Mouse (Mus musculus): ENCODE results near the gene Kmt2b. TPM values are rescaled to one million over a fixed set of nuclear protein-coding genes. Genes with fewer than 3 reads are reported as not detected.

The Kmt2b gene
- total RNA-seq, 1 experiment from 2014 or later = 45.7 TPM

DNA sequence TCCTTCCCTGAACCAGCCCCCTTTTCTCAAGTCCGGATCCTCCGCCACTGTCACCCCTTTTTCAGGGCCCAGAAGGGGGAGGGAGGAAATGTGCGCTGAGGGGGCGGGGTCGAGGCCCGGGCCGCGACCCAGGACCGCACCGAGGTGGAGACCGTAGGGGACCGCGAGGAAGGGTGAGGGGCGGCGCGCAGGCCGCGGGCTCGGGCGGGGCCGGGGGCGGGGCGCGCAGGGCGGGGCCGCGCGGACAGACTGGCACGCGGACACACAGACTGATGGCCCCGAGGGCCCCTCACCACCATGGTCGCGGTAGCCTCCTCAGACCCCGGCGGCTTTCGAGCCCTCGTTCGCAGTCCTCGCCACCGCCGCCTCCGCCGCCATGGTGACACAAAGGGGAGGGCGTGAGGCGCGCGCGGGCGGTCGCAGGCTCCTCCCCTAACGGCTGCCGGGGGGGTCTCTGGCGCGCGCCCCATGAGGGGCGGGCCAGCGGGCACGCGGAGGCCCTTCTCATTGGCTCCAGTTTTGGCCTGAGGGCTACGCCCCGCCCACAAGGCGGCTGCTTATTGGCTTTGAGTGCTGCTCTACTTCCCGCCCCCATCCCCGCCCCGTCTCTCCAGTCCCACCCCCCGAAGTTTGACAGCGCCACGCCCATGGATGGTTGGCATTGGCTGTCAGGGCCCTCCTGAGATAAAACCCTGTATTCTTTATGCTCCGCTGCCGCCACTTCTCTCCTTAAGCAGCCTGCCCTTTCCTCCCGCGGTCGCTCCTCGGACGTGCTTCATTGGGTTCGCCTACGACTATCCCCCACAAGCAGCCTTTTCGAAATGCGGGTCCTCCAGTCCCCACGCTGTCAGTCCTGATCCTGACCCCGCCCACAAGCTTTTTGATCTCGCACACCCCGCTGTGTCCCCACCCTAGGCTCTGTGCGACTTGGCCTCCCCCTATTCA lies 53.6 kb downstream of the Kmt2b start, which contains the start of gene Arhgap33:
Arhgap33 (minus strand) TSS at position 428 of the 945 bp plus-strand sequence.
- peak; percentile 97 for DNase-seq

DNA sequence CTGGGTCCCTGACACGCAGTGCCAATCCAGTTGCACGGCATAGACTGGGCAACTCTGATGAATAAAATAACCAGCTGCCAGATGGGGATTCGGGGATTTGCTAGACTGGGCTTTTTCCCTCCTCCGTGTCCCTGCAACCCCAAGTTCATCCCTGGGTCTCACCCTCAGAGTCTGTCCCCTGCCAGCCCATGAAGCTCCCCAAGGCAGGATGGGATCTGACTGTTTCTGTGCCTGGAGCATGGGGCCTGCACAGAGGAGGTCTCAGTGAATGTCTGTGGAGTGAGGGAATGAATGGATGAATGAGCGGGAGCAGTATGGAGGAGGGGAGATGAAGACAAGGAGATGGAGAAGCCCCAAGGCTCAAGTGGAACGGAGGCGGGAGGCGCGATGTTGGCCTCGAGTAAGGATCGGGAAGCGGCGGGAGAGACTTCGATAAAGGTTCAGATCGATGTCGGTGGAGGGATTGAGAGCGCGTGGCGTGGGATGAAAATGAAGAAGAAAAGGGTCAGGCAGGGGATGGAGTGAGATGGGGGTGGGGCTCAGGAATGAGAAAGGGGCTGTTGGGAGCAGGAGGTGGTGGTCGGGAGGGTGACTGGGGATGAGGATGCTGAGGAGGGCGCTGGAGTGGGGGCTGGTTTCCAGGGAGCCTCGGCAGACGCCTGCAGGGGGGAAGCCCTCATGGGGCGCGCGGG lies 54.4 kb downstream of the Kmt2b start:
- peak; percentile 16 for DNase-seq

DNA sequence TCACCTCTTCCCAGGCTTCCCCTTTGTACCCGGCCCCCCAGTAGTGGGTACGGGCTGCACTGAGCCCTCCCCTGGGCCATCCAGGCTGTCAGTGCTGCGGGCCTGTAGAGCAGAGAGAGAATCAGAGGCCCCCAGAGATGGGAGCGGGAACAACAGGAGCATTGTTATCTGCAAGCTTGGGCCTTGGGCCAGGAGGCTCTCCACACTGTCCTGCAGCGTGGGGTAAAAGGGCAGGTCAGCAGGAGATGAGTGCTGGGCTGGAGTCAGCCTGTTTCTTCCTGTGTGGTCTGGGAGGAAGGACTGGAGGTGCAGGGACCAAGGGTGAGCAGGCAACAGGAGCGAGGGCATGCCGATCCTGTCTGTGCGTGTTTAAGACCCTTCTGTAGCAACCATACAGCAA lies 55.6 kb downstream of the Kmt2b start:
- DNase-seq = peak; percentile 57

DNA sequence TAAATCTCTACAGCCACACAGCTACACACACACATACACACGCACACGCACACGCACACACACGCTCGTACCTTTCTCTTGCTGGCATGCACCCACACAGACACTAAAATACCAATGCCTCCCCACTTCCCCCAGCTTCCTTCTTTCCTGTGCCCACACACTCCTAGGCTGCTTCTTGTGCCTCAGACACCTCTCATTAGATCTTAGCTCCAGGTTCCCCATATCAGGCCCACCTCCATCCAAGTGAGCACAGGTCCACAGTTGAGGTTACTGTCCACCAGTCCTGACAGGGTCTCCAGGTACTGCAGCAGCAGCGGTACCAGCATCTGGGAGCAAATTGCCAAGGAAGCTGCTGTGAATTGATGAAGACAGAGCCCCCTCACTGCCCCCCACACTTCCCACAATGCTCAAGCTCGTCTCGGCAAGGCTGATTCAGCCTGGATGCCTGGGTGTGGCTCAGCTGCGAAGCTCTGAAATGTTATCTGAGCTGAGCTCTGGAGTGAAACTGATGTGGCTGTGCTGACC lies 57.2 kb downstream of the Kmt2b start:
- no peak for DNase-seq

DNA sequence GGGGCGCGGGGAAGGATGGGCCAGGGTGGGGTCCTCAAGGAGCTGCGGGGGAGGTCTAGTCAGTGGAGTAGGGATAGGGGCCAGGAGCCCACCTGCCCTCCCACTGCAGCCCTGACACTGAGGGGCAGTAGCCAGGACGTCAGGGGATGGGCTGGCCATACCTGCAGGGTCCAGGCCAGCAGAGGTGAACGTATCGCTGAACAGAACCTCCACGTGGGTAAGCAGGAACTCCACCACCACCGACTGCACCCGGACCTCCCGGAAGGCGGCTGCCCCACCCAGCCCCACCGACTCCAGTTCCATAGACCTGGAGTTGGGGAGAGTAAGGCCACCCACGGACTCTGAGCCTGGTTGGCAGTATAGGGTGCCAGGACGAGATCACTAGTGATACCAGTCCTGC lies 61.5 kb downstream of the Kmt2b start:
- no peak for DNase-seq

DNA sequence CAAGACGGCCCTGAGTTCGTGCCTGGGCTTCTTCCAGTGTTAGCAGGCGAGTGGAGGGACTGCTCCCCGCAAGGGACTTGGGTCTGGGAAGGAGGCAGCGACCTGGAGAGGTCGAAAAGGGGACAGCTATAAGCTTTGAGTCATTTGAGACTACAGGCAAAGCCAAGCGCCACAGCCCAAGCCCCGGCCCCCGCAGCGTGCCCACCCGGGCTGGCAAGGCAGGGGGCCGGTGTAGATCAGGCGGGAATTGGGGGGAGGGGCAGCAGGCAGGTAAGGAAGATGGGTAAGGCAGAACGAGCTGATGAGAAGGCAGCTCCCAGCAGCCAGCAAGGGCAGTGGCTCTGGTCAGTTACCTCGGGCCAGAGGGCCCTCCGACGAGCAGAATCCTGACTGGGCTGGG lies 62.1 kb downstream of the Kmt2b start:
- no peak for DNase-seq

DNA sequence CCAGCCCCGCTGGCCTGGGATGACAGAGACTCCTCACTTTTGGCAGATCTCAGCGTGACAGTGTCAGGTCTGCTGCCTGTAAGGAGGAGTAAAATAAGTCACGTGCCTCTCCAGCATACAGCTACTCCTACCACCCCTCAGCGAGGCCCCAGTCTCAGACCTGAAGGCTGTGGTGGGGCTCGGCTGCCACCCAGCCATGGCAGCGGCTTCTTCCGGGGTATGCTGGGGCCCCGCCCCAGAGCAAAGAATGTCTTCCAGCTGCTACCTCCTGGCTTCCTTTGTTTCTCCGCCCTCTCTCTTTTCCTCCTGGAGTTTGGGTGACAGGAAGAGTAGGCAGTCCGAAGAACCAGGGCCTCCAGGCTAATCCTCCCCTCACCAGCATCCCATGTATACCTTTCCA lies 62.6 kb downstream of the Kmt2b start:
- no peak for DNase-seq

DNA sequence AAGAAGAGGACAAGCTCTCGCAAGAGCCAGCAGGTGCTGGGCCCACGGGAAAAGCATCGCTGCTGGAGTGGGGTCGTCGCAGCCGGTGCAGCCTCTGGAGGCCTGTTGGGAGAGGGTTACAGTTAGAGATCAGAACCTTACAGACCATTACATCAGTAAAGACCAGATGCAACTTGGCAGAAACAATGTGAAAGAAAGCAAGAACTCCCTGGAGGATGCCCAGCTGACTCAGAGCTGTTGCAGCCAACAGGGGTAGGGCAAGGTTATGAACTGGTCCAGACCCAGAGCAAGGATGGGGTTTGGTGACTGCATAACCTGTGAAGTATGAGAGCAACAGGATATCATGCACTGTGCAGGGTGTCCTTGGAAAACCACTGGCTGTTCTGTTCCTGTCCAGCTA lies 64.0 kb downstream of the Kmt2b start:
- peak; percentile 20 for DNase-seq

DNA sequence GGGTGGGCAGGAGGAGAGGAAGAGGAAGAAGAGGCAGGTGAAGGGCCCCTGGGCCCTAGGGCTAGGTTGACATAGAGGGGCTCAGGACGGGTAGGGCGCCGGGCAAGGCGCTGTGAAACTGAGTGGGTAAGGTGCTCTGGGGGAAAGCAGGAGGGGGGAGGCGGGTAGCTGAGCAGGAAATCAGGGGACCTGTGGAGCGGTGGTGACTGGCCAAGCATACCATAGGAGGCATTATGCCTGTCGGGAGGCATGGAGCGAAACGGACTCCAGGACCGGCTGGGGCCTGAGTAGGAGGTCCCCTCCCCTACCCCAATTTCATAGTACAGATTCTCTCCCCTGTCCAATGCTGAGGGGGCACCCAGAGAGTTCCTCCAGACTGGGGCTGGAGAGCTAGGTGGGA lies 65.7 kb downstream of the Kmt2b start:
- DNase-seq = no peak

DNA sequence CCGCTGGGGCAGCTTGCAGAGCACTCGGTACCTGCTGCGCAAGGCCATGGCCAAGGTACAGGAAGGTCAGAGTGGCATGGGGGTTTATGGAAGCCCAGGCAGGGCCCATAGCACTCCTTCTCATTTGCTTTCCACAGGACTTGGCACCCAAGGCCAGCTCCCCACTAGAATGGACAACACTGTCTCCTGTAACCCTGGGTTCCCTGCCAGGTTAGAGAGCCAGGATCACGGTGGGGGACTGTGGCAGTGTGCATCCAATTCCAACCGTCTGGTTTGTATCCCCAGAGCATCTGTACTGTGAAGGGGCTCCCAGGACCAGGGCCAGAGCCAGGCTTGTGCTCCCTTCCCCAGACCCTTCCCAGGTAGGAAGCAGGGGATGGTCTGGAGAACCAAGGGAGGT lies 67.7 kb downstream of the Kmt2b start:
- no peak for DNase-seq

DNA sequence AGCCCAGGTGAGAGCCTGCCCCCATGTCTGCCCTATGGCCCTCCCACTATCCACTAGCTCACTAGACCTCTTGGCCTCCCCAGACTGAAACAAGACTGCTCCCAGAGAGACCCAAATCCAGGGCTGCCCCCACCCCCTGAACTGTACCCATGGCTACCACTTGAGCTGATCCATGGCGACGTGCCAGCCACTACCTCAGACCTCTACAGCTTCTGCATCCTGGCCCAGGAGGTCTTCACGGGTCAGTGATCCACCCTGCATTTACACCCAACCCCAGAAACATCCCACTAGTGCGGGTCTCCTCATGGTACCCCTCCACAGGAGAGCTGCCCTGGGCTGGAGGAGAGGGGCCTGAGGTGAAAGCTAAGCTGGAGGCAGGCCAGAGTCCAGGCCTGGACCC lies 68.1 kb downstream of the Kmt2b start:
- no peak for DNase-seq

Small RNAs within 50 kb of the gene (microRNA-seq; reads per million reads assigned to microRNA genes)
- 1.1 to 2.6 reads per million in 2 experiments for gene Gm38670
- gene Mir3569 = 0 to 0.43 reads per million in 2 experiments

Other genes starting within 250 kb of the Kmt2b start
- gene Lrfn3, start 226.0 kb downstream of the Kmt2b start, total RNA-seq (2021) = 15.6 and 16.2 TPM in 2 replicates
- gene Tyrobp, start 175.0 kb downstream of the Kmt2b start, total RNA-seq (2021) = 19.9 and 30.9 TPM in 2 replicates
- 7.1 TPM in 1 of 2 replicates, not detected in the other for gene Hcst, start 168.9 kb downstream of the Kmt2b start, total RNA-seq (2021)
- 2.8 and 3.9 TPM in 2 replicates for gene Nfkbid, start 167.0 kb downstream of the Kmt2b start, total RNA-seq (2021)
- 21.3 and 28.3 TPM in 2 replicates for gene Aplp1, start 143.2 kb downstream of the Kmt2b start, total RNA-seq (2021)
- not detected in 2 replicates for gene Kirrel2, start 131.0 kb downstream of the Kmt2b start, total RNA-seq (2021)
- gene Nphs1, start 130.4 kb downstream of the Kmt2b start, total RNA-seq (2021) = 0.11 TPM in 1 of 2 replicates, not detected in the other
- gene Prodh2, start 95.1 kb downstream of the Kmt2b start, total RNA-seq (2021) = 2.6 and 33.4 TPM in 2 replicates
- gene Arhgap33, start 53.7 kb downstream of the Kmt2b start, total RNA-seq (2021) = 8.3 and 8.9 TPM in 2 replicates
- 24.2 and 29.4 TPM in 2 replicates for gene Hspb6, start 36.5 kb downstream of the Kmt2b start, total RNA-seq (2021)
- 7.6 and 9.2 TPM in 2 replicates for gene Proser3, start 36.4 kb downstream of the Kmt2b start, total RNA-seq (2021)
- 41.6 and 46.3 TPM in 2 replicates for gene Lin37, start 28.9 kb downstream of the Kmt2b start, total RNA-seq (2021)
- 60.3 and 66.8 TPM in 2 replicates for gene U2af1l4, start 25.4 kb downstream of the Kmt2b start, total RNA-seq (2021)
- 3.8 and 4.6 TPM in 2 replicates for gene Gm49396, start 25.4 kb downstream of the Kmt2b start, total RNA-seq (2021)
- gene Psenen, start 25.1 kb downstream of the Kmt2b start, total RNA-seq (2021) = 117 and 125 TPM in 2 replicates
- gene Igflr1, start 23.3 kb downstream of the Kmt2b start, total RNA-seq (2021) = 5.1 and 7.8 TPM in 2 replicates
- gene Zbtb32, start 10.2 kb upstream of the Kmt2b start, total RNA-seq (2021) = 0.85 and 1.1 TPM in 2 replicates
- gene Upk1a, start 24.1 kb upstream of the Kmt2b start, total RNA-seq (2021) = 0.22 and 0.45 TPM in 2 replicates
- gene Cox6b1, start 37.4 kb upstream of the Kmt2b start, total RNA-seq (2021) = 3,197 and 3,382 TPM in 2 replicates
- gene Etv2, start 47.1 kb upstream of the Kmt2b start, total RNA-seq (2021) = not detected in 2 replicates
- 78.2 and 81.2 TPM in 2 replicates for gene Rbm42, start 61.6 kb upstream of the Kmt2b start, total RNA-seq (2021)
- 10.4 and 11.9 TPM in 2 replicates for gene Haus5, start 76.3 kb upstream of the Kmt2b start, total RNA-seq (2021)
- not detected in 2 replicates for gene Pmis2, start 82.9 kb upstream of the Kmt2b start, total RNA-seq (2021)
- 1.4 and 3.4 TPM in 2 replicates for gene 2200002J24Rik, start 110.2 kb upstream of the Kmt2b start, total RNA-seq (2021)
- 3.0 TPM in 2 replicates for gene Atp4a, start 123.5 kb upstream of the Kmt2b start, total RNA-seq (2021)
- 215 and 242 TPM in 2 replicates for gene Tmem147, start 140.8 kb upstream of the Kmt2b start, total RNA-seq (2021)
- not detected in 2 replicates for gene Gapdhs, start 155.0 kb upstream of the Kmt2b start, total RNA-seq (2021)
- 76.3 and 82.7 TPM in 2 replicates for gene Sbsn, start 162.7 kb upstream of the Kmt2b start, total RNA-seq (2021)
- 2.2 and 3.5 TPM in 2 replicates for gene Dmkn, start 175.0 kb upstream of the Kmt2b start, total RNA-seq (2021)
- gene Krtdap, start 199.2 kb upstream of the Kmt2b start, total RNA-seq (2021) = 1.3 and 2.1 TPM in 2 replicates
- gene Ffar2, start 235.0 kb upstream of the Kmt2b start, total RNA-seq (2021) = 1.1 TPM in 2 replicates

Data from adrenal gland, postnatal 14 days (tissue).